Mouse (Mus musculus): ENCODE measurements around the gene Lag3. TPM values are rescaled to one million over a fixed set of nuclear protein-coding genes. Genes with fewer than 3 reads are reported as not detected.

Gene Lag3
- polyA plus RNA-seq, 1 experiment from 2014 or later: 1.3 TPM

- Histone ChIP-seq H3K4me3 (ENCODE audit: low read depth, low read length) (no peak overlapping the region), H3K9me3 (ENCODE audit: control insufficient read depth, low read depth, low read length) (no peaks in the 10 kb centered on the region), H3K36me3 (ENCODE audit: control insufficient read depth, insufficient read depth, low read length) (no peaks in the 10 kb centered on the region), H3K9ac (replicated peaks; ENCODE audit: low read depth, low read length) (no peak overlapping the region), H3K4me1 (ENCODE audit: control insufficient read depth, insufficient read depth, low read length) (no peaks in the 10 kb centered on the region), H3K4me2 (replicated peaks; ENCODE audit: low read depth, low read length) (no peak overlapping the region), H3K27ac (ENCODE audit: low read length) (no peak overlapping the region), H3K27me3 (ENCODE audit: control insufficient read depth, insufficient read depth, low read length) (no peaks in the 10 kb centered on the region)
- 78% methylated on average over 10 of the region's 10 CpGs for WGBS
- no peak for ATAC-seq (ENCODE audit: insufficient number of reproducible peaks, insufficient read depth, low FRiP score, low read depth)
Observed at GRCm38 (mm10) chr6:124883351-124883750, 28.2 kb downstream of the Lag3 start.

GRCm38 (mm10) chr6:124881821-124882220, 29.7 kb downstream of the Lag3 start:
- H3K27me3 ChIP-seq (ENCODE audit: control insufficient read depth, insufficient read depth, low read length): no peaks in the 10 kb centered on the region
- WGBS: 94% methylated on average over 9 of the region's 9 CpGs
- no peaks in the 10 kb centered on the region for H3K4me1 ChIP-seq (ENCODE audit: control insufficient read depth, insufficient read depth, low read length)
- H3K4me2 ChIP-seq (replicated peaks; ENCODE audit: low read depth, low read length): no peak overlapping the region
- no peaks in the 10 kb centered on the region for H3K9me3 ChIP-seq (ENCODE audit: control insufficient read depth, low read depth, low read length)
- H3K4me3 ChIP-seq (ENCODE audit: low read depth, low read length): no peak overlapping the region
- H3K36me3 ChIP-seq (ENCODE audit: control insufficient read depth, insufficient read depth, low read length): no peaks in the 10 kb centered on the region
- H3K27ac ChIP-seq (ENCODE audit: low read length): no peak overlapping the region
- ATAC-seq (ENCODE audit: insufficient number of reproducible peaks, insufficient read depth, low FRiP score, low read depth): no peak
- H3K9ac ChIP-seq (replicated peaks; ENCODE audit: low read depth, low read length): no peak overlapping the region

DNA sequence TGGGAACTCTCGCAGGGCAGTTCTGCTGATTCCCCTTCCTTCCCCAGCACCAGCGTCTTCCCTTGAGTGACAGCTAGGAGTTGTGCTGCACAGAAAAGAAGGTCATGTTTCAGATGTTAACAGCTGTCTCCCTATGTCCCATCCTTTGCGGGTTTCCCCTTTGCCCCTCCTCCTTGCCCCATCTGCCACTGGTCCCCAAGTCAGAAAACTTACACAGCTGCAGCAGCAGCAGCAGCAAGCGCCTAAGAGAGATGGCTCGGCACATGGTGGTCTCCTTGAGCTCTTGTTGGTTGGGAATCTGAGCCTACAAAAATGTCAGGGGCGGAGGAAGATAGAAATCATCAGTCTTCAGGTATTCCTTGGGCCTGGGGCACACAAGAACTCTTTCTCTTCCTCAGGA, 32.1 kb downstream of the Lag3 start:
- no peak for ATAC-seq (ENCODE audit: insufficient number of reproducible peaks, insufficient read depth, low FRiP score, low read depth)
- Histone ChIP-seq H3K4me3 (ENCODE audit: low read depth, low read length) (no peak overlapping the region), H3K9me3 (ENCODE audit: control insufficient read depth, low read depth, low read length) (no peaks in the 10 kb centered on the region), H3K9ac (replicated peaks; ENCODE audit: low read depth, low read length) (no peak overlapping the region), H3K27ac (ENCODE audit: low read length) (no peak overlapping the region), H3K27me3 (ENCODE audit: control insufficient read depth, insufficient read depth, low read length) (no peaks in the 10 kb centered on the region), H3K36me3 (ENCODE audit: control insufficient read depth, insufficient read depth, low read length) (no peaks in the 10 kb centered on the region), H3K4me2 (replicated peaks; ENCODE audit: low read depth, low read length) (no peak overlapping the region), H3K4me1 (ENCODE audit: control insufficient read depth, insufficient read depth, low read length) (no peaks in the 10 kb centered on the region)
- WGBS: 47% methylated on average over 6 of the region's 6 CpGs

- Histone ChIP-seq H3K4me2 (replicated peaks; ENCODE audit: low read depth, low read length) (no peak overlapping the region), H3K36me3 (ENCODE audit: control insufficient read depth, insufficient read depth, low read length) (no peaks in the 10 kb centered on the region), H3K4me3 (ENCODE audit: low read depth, low read length) (no peak overlapping the region), H3K27me3 (ENCODE audit: control insufficient read depth, insufficient read depth, low read length) (no peaks in the 10 kb centered on the region), H3K9me3 (ENCODE audit: control insufficient read depth, low read depth, low read length) (no peaks in the 10 kb centered on the region), H3K27ac (ENCODE audit: low read length) (no peak overlapping the region), H3K4me1 (ENCODE audit: control insufficient read depth, insufficient read depth, low read length) (no peaks in the 10 kb centered on the region), H3K9ac (replicated peaks; ENCODE audit: low read depth, low read length) (no peak overlapping the region)
- ATAC-seq (ENCODE audit: insufficient number of reproducible peaks, insufficient read depth, low FRiP score, low read depth): no peak
- 37% methylated on average over 2 of the region's 3 CpGs for WGBS
Observed at GRCm38 (mm10) chr6:124874348-124874747, 37.2 kb downstream of the Lag3 start.

DNA sequence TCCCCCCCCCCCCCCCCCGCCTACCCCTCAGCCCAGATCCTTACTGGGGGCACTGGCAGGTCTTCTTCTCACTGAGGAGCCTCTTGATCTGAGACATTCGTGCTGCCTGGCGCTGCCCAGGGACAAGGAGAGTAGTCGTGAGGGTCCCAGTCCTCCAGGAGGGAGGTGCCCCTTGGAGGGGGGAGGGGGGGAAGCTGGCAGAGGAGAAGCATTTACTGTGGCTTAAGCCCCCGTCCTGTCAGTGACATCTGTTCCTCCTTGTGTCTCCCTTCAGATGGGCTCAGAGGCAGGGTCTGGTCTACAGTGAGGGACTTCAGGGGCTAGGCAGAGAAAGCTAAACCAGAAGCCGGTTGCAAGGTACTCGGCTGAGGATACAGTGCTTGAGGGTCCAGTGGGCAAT, 44.9 kb downstream of the Lag3 start:
- Histone ChIP-seq H3K4me2 (replicated peaks; ENCODE audit: low read depth, low read length) (no peak overlapping the region), H3K4me1 (ENCODE audit: control insufficient read depth, insufficient read depth, low read length) (peaks cover 10% of the 10 kb centered on the region; the same call in 1 of the 2 replicates), H3K9me3 (ENCODE audit: control insufficient read depth, low read depth, low read length) (no peaks in the 10 kb centered on the region), H3K4me3 (ENCODE audit: low read depth, low read length) (no peak overlapping the region), H3K27me3 (ENCODE audit: control insufficient read depth, insufficient read depth, low read length) (no peaks in the 10 kb centered on the region), H3K36me3 (ENCODE audit: control insufficient read depth, insufficient read depth, low read length) (no peaks in the 10 kb centered on the region), H3K9ac (replicated peaks; ENCODE audit: low read depth, low read length) (no peak overlapping the region), H3K27ac (ENCODE audit: low read length) (no peak overlapping the region)
- ATAC-seq (ENCODE audit: insufficient number of reproducible peaks, insufficient read depth, low FRiP score, low read depth): no peak
- WGBS: 57% methylated on average over 6 of the region's 7 CpGs

DNA sequence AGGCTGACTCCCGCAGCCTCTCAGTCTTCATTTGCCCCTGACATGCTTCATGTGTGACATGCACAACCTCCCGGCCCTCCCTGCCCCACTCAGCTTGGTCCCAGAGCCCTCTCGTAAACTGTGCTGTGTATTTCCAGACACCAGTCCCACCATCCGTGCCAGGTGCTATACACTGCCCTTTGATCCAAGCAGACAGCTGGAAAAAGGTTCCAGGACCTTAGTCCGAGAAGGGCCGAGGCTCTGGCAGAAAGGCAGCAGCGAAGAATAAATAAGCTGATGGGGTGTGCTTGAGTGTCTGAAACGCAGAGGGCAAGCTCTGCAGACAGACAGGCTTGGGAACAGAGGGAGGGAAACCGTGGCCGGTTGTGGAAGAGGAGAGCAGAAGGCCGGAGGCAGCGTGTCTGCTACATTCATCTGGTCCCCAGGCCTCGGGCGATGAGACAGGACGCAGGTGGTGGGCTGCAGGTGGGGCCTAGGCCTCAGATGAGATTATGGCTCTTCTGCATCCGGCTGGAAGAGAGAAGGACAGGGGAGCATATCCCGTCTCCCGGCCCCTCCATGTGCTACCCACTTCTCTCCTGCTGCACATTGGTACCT, 45.6 kb downstream of the Lag3 start:
- H3K4me3 ChIP-seq (ENCODE audit: low read depth, low read length): no peak overlapping the region
- H3K4me1 ChIP-seq (ENCODE audit: control insufficient read depth, insufficient read depth, low read length): peaks cover 10% of the 10 kb centered on the region; the same call in 1 of the 2 replicates
- WGBS: 43% methylated on average over 18 of the region's 18 CpGs
- no peak for ATAC-seq (ENCODE audit: insufficient number of reproducible peaks, insufficient read depth, low FRiP score, low read depth)
- H3K36me3 ChIP-seq (ENCODE audit: control insufficient read depth, insufficient read depth, low read length): no peaks in the 10 kb centered on the region
- no peak overlapping the region for H3K4me2 ChIP-seq (replicated peaks; ENCODE audit: low read depth, low read length)
- no peak overlapping the region for H3K9ac ChIP-seq (replicated peaks; ENCODE audit: low read depth, low read length)
- H3K9me3 ChIP-seq (ENCODE audit: control insufficient read depth, low read depth, low read length): no peaks in the 10 kb centered on the region
- no peak overlapping the region for H3K27ac ChIP-seq (ENCODE audit: low read length)
- H3K27me3 ChIP-seq (ENCODE audit: control insufficient read depth, insufficient read depth, low read length): no peaks in the 10 kb centered on the region

GRCm38 (mm10) chr6:124863658-124864298, 47.7 kb downstream of the Lag3 start, which contains the start of gene Gpr162:
Gene Gpr162, minus strand, starts transcription at chr6:124863983.
- no peaks in the 10 kb centered on the region for H3K9me3 ChIP-seq (ENCODE audit: control insufficient read depth, low read depth, low read length)
- no peaks in the 10 kb centered on the region for H3K27me3 ChIP-seq (ENCODE audit: control insufficient read depth, insufficient read depth, low read length)
- H3K27ac ChIP-seq (ENCODE audit: low read length): peak within 1 kb of the TSS; percentile 18; the same call in 1 of the 2 replicates
- ATAC-seq (ENCODE audit: insufficient number of reproducible peaks, insufficient read depth, low FRiP score, low read depth): peak; percentile 47
- peak within 1 kb of the TSS; percentile 46 for H3K4me3 ChIP-seq (ENCODE audit: low read depth, low read length)
- no peaks in the 10 kb centered on the region for H3K36me3 ChIP-seq (ENCODE audit: control insufficient read depth, insufficient read depth, low read length)
- H3K4me1 ChIP-seq (ENCODE audit: control insufficient read depth, insufficient read depth, low read length): peaks cover 14% of the 10 kb centered on the region; the same call in 1 of the 2 replicates
- peak within 1 kb of the TSS; percentile 79 for H3K4me2 ChIP-seq (replicated peaks; ENCODE audit: low read depth, low read length)
- WGBS: 2% methylated on average over 30 of the region's 43 CpGs
- H3K9ac ChIP-seq (replicated peaks; ENCODE audit: low read depth, low read length): peak within 1 kb of the TSS; percentile 22; the same call in 1 of the 2 replicates

DNA sequence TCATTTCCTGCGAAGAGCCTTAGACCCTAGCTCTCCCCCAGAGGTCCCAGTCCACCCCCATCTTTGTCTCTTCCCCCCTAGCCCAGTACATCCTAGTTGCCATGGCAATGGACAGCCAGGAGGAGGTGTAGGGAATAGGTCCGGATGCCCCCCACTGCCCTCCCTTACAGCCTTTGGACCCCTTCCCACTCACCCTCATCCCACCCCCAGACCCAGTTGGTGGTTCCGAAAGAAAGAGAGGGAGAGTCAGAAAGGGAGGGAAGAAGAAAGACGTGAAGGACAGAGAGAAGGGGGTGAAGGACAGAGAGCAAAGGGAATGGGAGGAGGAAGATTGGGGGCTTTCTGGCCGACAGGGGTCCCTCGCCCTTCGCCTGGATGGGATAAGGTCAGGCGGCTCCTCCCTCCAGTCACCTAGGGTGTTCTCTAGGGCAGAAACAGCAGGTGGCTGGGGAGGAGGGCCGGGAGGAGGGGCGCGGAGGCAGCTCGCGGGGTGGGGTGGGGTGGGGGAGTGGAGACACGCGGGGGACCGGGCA, 48.3 kb downstream of the Lag3 start:
- ATAC-seq (ENCODE audit: insufficient number of reproducible peaks, insufficient read depth, low FRiP score, low read depth): peak; percentile 34
- H3K36me3 ChIP-seq (ENCODE audit: control insufficient read depth, insufficient read depth, low read length): no peaks in the 10 kb centered on the region
- peak overlapping the region; percentile 46 for H3K4me3 ChIP-seq (ENCODE audit: low read depth, low read length)
- H3K4me1 ChIP-seq (ENCODE audit: control insufficient read depth, insufficient read depth, low read length): peaks cover 14% of the 10 kb centered on the region; the same call in 1 of the 2 replicates
- H3K27ac ChIP-seq (ENCODE audit: low read length): peak overlapping the region; percentile 18; the same call in 1 of the 2 replicates
- 4% methylated on average over 9 of the region's 16 CpGs for WGBS
- H3K27me3 ChIP-seq (ENCODE audit: control insufficient read depth, insufficient read depth, low read length): no peaks in the 10 kb centered on the region
- H3K9me3 ChIP-seq (ENCODE audit: control insufficient read depth, low read depth, low read length): no peaks in the 10 kb centered on the region
- H3K9ac ChIP-seq (replicated peaks; ENCODE audit: low read depth, low read length): peak overlapping the region; percentile 22; the same call in 1 of the 2 replicates
- H3K4me2 ChIP-seq (replicated peaks; ENCODE audit: low read depth, low read length): peak overlapping the region; percentile 79

Data from stomach, embryonic 14.5 days (tissue).